Mouse (Mus musculus) embryonic stem cell, embryonic (primary cell): Measurements from ENCODE around the gene Zfp950.

Experiments used
- CTCF ChIA-PET, 4 experiments: fragments of 300-600 bp in 2 of 4; fragments of 350-600 bp in 2 of 4; sonication (Branson Sonifier 250); formaldehyde crosslinking; loops; one replicate each; lab custom pipeline; 2022; ENCODE audit warnings: inconsistent platforms in 2 of 4; lab: Charles Lee
- POLR2A ChIA-PET, 4 experiments: fragments of 300-600 bp in 2 of 4; fragments of 350-600 bp in 2 of 4; sonication (Branson Sonifier 250); formaldehyde crosslinking; loops; one replicate each; lab custom pipeline; 2022; ENCODE audit warnings: antibody characterized with exemption in 4 of 4, inconsistent platforms in 1 of 4; lab: Charles Lee

Zfp950 gene

DNA sequence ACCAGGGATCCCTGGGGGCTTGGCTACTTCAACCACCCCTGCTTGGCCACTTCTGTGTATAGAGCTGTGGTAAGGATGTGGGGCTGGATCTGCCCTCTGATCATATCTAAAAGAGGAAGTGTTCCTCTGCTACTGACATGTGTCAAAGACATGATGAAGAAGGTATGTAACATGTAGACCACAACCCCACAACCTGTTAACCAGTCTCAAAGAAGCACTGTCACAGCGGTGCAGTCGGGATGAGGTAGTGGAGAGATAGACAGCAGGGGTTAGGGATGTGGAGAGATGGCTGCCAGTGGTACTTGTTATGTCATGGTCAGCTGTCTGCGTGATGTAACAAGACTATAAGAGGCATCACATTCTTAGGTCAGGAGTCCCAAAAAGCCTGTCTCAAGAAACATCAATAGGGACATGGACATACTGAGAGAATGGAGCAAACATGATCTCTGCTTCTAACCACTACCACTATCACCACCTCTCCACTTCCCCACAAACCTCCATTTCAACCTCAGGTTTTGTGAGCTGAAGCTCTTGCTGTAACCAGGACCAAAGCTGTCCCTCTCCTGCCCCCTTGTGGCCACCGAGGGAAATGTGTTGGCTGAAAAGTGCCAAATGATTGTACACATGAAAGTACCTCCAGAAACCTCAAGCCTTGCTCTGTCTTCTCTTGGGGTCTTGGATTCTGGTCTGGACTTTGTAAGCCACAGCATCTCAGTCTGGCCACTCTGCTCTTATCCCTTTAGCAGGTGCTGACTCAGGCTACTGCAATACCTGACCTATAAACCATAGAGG is 56.3 kb downstream of the Zfp950 start:
- ChIA-PET CTCF (interaction anchor here (0.5 to 3.6 kb wide), 61 partner anchors 8 to 812 kb away, joined by 3 to 32 read pairs (median 3); partner anchors contain the start of genes Grk5 (in 4 of the 4), Fam45a (in 1 of the 4) and Prdx3 (in 1 of the 4)), POLR2A (interaction anchor here in 2 of 4 experiments (1.0 to 2.3 kb wide), 7 partner anchors 11 to 247 kb away, joined by 3 to 8 read pairs (median 5); partner anchors contain the start of genes Grk5 (in 2 of the 2) and Prdx3 (in 2 of the 2))

DNA sequence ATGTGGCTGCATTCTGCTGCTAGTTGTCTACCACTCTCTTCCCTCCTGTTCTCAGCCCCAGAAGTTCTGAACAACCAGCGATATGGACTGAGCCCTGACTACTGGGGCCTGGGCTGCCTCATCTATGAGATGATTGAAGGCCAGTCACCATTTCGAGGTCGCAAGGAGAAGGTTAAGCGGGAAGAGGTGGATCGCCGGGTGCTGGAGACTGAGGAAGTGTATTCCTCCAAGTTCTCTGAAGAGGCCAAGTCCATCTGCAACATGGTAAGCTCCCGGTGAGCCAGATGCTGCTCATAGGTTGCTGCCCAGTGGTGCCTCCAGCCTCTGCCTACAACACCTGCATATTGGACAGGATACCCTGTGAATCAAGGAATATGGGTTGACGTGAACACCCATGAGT is 57.6 kb downstream of the Zfp950 start:
- ChIA-PET CTCF (interaction anchor here in 3 of 4 experiments (0.8 to 3.6 kb wide), 5 partner anchors 191 to 245 kb away, joined by 5 to 32 read pairs (median 15); partner anchors contain the start of gene Grk5 (in 1 of the 3)), POLR2A (no interaction called here)

DNA sequence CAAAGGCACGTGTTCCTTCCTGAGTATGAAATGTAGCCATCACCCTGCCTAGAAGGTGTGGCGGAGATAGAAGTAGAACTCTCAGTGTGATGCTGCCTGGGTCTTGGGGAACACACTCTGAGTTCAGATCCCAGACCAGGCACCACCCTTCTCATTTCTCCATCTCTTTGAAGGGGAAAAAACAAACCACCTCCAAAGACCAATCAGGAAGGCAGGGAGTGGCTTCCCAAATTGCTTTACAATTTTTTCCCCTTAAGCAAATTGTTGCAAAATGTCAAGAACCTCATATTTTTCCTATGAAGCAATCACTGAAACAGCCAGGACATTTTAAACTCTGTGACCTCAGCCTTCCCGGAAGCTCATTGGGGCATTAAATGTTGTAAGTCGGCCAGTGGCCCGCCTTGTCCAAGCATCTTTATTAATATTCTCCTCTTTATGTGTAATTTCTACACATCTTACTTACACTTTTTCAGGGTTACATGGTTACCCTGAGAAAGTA is 60.3 kb downstream of the Zfp950 start:
- ChIA-PET CTCF (no interaction called here), POLR2A (no interaction called here)

DNA sequence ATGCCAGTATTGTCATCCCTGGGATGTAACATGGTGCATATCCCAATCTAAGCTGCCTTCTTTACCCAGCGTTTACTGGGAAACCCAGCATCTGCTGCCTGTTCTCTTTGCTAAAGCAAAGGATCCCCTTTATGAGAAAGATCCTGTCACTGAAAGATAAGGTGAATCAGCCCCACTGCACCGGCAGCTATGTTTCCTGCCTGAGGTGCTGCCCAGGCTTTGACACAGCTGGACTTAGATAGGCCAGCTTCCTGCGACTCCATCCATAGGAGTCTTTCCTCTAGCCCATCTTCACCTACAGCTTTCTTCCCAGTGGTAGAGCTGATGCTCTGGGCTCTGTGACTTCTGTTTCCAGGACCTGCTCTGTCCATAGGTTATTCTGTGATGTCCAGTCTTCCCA is 62.0 kb downstream of the Zfp950 start:
- ChIA-PET CTCF (interaction anchor here in 1 of 4 experiments (1.5 kb wide), 1 partner anchor 19 kb away, joined by 5 read pairs; no protein-coding TSS in a partner anchor), POLR2A (no interaction called here)

DNA sequence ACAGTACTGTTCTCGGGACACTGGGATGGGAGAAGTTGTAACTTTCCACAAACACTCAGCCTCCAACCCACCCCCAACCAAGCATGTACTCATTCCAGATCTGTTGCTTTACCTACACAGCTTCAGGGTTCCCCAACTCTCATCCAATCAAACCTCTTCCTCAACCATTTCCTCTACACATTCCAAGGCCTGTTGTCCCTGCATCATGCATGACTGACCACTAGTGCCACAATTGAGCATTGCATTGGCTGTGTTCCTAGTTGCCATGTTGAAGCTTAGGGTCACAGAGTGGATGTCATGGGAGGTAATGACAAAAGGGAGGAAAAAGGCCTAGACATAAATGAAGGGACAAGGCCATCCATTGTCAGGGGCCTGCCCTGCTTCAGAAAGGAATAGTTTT is 75.6 kb downstream of the Zfp950 start:
- CTCF ChIA-PET = interaction anchor here in 2 of 4 experiments (0.9 to 1.3 kb wide), 6 partner anchors 19 to 334 kb away, joined by 3 to 6 read pairs (median 4); partner anchors contain the start of gene Grk5 (in 1 of the 2)
- POLR2A ChIA-PET = interaction anchor here in 2 of 4 experiments (0.8 to 2.7 kb wide), 2 partner anchors 48 to 175 kb away, joined by 4 to 14 read pairs; partner anchors contain the start of gene Grk5 (in 1 of the 2)

DNA sequence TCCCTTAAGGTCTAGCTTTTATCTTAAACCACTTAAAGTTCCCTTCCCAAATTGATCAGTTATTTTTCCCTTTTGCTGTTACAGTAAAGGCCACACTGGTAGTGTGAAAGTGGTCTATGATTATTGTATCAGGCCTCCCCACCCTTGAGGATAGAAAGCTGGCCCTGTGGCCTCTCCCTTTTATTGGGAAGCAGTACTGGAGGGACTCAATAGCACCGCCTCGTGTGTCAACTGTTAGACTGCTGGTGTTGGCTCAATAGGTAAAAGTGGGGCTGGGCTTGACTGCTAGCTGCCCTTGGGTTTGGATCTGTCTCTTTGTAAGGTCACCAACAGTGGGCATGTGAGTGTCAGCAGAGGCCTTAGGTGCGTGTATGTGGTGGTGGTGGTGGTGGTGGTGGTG is 76.3 kb downstream of the Zfp950 start:
- CTCF ChIA-PET = interaction anchor here in 2 of 4 experiments (0.6 to 1.3 kb wide), 8 partner anchors 20 to 333 kb away, joined by 3 to 6 read pairs (median 4); partner anchors contain the start of genes Grk5 (in 1 of the 2) and Prdx3 (in 1 of the 2)
- POLR2A ChIA-PET = interaction anchor here in 2 of 4 experiments (0.8 to 2.7 kb wide), 2 partner anchors 49 to 175 kb away, joined by 4 to 14 read pairs; partner anchors contain the start of gene Grk5 (in 1 of the 2)

DNA sequence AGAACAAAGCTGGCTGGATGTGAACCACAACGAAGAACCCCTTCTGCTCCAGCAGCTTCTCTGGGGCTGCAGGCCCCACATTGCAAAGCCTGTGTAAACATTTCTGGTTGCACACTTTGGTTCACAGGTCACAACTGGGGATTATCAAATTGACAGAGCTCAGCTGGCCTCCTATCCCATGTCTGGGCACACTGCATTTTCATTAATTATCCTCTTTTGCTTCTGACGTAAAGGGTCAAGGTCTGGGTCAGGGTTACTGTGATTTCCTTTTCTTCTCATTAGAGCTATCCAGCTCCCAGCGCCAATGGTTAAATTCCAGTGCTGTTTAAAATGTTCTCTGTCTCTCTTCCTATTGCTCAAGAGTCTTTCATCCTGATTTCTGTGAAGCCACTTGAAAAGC is 83.1 kb downstream of the Zfp950 start:
- POLR2A ChIA-PET = no interaction called here
- CTCF ChIA-PET = no interaction called here

DNA sequence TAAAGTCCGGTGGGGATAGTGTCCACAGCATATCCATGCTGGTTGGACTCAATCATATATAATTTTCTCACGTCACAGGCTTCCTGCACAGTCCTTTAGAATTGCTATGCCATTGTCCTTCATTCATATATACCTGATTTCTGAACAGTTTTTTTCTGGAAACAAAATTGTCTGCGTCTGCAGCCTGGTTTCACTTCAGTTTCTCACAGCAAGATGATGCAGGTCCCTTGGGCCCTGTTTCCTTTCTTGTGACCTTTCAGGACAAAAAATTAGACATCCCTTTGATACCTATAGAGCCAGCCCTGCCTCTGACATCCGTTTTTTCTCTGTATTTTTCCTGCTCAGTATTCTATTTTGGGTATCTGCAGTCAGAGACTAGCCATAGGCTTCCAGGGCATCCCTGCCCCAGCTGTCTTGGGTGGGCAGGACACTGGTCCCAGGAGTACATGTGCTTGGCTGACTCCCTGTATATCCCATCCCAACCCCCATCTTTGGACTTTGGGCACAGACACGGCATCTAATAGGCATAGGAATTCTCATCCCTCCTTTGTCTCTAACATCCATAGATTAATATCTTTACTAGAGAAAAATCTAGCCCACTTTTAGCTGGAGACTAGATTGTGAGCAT is 83.7 kb downstream of the Zfp950 start:
- POLR2A ChIA-PET = no interaction called here
- CTCF ChIA-PET = no interaction called here

DNA sequence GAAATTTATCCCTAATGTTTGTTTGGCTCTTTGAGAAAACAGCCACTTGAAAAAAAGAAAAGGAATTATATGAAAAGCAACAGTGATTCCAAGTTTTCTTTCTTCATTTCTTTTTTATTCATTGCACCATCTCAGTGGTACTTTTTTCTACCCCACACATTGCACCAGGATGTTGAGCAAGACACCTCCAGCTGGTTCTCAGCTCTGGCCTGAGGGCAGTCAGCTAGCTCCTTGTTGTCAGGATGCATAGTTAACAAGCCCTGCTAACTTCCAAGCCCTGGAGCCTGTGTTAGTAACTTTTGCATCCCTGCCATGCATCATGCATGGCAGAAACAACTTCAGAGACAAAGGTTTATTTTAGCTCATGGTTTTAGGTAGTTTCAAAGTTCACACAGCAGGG is 87.9 kb downstream of the Zfp950 start:
- ChIA-PET CTCF (no interaction called here), POLR2A (no interaction called here)

DNA sequence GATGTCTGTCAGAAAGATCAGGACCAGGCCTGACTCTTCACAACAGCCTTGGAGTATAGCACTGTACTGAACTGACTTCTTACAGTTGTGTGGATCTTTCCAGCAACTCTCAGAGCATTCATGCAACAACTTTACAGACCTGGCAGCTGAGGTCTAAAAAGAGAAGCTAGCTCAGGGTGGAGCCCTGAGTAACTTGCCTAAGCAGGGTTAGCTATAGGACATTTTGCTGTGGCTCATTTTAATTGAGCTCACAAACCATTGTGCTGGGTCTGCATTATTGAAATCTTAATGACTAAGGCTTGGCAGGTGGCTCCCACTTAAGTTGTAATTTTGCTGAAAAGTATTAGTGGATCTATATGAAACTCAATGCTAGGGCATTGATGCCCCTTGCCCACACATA is 88.6 kb downstream of the Zfp950 start:
- POLR2A ChIA-PET = no interaction called here
- CTCF ChIA-PET = no interaction called here

DNA sequence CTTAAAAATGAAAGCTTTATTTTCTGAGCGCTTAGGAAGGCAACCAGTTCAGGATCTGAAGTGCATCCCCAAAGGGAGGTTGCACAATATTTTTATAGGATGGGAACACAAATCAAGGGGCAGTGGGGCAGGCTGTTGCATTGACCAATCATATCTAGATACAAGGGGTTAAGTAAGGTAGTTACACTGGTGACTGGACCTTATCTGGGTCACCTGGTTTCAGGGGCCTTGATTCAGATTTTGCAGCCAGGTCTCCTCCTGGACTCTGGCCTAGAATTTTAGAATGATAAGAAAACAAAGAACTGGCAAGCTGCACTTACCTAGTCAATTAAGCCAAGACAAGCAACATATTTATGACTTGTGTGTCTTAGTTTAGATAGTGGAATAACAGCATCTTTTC is 89.5 kb downstream of the Zfp950 start:
- CTCF ChIA-PET = no interaction called here
- POLR2A ChIA-PET = interaction anchor here in 1 of 4 experiments (0.7 to 1.2 kb wide), 2 partner anchors 9 to 80 kb away, joined by 3 read pairs; no protein-coding TSS in a partner anchor

DNA sequence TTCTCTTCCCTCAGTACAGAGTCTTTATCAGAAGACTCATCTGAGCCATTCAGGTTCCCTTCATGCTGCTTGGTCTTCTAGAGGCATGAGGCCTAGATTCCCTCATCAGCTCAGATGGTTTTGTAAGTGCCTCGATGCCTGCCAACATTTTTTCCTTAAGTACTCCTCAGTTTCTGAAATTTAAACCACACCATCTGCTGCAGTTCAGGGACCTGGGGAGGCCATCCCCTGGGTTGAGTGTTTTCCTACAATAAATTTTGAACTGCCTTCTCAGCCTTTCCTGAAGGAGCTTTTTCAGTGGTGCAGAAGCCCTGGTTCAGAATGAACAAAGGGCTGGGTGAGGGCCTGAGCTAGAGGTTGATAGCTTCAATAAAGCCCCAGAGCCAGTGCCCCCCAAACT is 91.2 kb downstream of the Zfp950 start:
- CTCF ChIA-PET = interaction anchor here in 1 of 4 experiments (0.6 kb wide), 1 partner anchor 80 kb away, joined by 12 read pairs; no protein-coding TSS in a partner anchor
- POLR2A ChIA-PET = interaction anchor here in 1 of 4 experiments (0.5 kb wide), 1 partner anchor 16 kb away, joined by 3 read pairs; no protein-coding TSS in a partner anchor

DNA sequence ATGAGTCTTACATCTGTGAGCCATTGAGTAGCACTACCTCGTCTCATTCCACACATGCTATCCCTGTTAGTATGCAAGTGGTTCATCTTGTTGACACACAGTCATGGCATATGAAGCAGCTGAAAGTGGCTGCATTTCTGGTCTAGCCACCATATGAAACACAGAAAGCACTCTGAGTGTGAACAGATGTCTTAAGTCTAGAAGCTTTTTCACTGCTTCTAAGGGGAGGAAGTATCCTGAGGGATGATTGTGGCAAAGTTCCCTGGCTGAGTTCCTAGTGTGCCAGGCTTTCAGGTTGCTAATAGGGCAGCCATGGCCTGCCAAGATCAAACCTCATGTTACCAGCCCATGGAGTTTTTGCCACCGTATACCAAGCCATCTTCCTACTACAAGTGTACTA is 92.0 kb downstream of the Zfp950 start:
- ChIA-PET POLR2A (no interaction called here), CTCF (interaction anchor here in 1 of 4 experiments (0.6 kb wide), 1 partner anchor 81 kb away, joined by 12 read pairs; no protein-coding TSS in a partner anchor)

DNA sequence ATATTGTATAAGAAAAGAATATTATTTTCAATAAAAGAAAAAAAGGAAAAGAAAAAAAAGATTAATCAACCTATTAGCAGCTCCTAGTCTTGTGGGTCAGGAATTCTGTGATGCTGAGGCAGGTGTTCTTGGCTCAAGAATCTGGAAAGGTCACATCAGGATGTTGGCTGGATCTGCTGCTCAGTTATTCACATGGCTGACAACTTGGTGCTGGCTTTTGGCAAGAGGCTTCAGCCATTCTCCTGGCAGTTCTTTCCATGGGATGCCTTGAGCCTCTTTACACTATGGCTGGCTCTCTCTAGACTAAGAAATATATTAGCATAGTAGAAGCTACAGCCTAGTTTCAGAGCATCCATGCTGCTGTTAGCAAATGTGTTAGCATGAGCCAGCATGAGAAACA is 101.5 kb downstream of the Zfp950 start:
- CTCF ChIA-PET = no interaction called here
- POLR2A ChIA-PET = no interaction called here

DNA sequence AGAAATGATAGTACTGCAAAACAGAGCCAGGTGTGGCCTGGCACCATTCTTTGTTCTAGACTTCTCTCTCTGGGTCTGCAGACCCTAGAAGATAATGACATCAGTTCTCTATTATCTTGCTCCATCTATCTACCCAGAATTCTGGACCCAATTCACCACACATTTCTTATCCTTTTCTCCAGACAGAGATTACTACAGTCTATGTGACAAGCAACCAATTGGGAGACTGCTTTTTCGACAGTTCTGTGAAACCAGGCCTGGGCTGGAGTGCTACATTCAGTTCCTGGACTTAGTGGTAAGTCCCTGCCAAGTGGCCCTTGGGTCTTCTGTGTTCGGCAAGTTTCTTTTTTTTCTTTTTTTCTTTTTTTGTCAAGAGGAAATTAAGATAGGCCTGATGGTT is 109.1 kb downstream of the Zfp950 start:
- ChIA-PET POLR2A (no interaction called here), CTCF (no interaction called here)

DNA sequence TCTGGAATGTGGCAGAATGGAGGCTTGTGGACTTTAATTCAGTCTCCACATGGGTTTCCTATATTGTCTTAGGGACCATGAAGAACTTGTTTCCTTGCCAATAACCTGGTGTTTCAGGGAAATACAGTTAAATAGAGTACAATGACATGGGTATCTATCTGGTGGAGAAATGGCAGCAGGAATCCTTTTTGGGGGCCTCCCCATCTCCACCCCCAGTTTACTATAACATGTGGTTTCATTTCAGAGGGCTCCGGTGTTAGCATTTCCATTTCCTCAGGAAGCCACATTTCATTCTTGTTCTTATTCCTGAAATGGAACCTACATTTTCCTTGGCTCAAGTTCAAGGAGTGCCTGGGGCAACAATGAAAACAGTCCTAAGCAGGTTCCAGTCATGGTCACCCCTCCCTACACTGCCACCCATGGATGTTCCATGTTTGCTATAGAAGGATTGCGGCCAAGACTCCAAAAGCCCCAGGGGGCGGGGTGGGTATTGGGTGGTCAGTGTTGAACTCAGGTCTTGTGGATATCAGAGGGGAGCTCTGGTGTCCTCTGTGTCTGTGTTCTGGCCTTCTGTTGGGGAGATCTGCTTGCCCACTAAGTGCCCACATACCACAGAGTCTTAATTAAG is 118.6 kb downstream of the Zfp950 start:
- ChIA-PET CTCF (no interaction called here), POLR2A (no interaction called here)

DNA sequence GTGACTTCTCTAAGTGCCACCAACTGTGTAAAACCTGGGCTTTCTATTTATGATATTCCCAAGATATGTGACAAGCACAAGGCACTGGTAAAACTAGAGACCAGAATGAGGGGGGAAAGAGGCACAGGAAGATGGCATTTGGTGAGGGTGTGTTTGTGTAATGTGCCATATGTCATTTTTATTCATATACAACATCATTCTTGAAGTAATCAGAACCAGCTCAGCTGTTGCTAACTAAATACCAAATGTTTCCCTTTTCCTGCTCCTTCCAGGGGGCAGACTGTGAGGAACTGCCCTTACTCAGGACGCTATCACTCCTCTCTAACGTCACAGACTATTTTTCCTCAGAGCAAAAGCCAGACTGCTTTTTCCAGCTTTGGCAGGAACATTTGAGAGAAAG is 119.1 kb downstream of the Zfp950 start:
- CTCF ChIA-PET = no interaction called here
- POLR2A ChIA-PET = no interaction called here

DNA sequence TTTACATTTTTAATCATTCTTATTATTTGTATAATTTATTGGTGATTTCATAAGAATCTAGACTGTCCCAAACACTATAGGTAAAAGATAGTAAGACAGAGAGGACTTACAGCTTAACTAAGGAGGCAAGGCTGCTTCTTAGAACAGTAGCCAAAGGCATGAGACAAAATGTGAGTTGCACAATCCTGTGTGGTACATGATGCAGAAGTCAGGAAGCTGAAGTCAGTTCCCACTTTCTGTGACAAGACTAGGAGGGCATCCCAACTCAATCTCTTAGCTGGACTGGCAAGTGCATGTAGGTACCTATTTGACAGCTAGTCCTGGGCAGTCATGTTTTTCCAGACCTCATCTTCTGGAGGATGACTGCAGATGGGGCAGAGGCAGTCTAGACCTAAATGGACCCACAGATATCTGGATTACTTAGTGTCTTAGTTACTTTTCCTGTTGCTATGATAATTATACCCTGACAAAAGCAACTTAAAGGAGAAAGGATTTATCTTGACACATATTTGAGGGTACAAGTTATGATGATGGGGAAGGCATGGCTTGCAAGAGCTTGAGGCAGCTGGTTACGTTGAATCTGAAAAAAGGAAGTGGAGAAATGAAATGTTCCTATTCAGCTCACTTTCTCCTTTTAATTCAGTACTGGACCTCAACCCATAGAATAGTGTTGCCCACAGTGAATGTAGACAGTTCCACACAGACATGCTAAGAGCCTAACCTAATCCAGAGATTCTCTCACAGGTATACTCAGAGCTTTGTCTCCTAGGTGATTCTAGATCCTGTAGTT is 123.0 kb downstream of the Zfp950 start:
- CTCF ChIA-PET = no interaction called here
- POLR2A ChIA-PET = interaction anchor here in 2 of 4 experiments (0.6 to 1.0 kb wide), 2 partner anchors 20 to 68 kb away, joined by 3 to 4 read pairs; no protein-coding TSS in a partner anchor
